ENCODE assay signal across 9 mouse cellular contexts in genomic region chr1:136325933-136326332, GRCm38 (mm10). TPM values are rescaled to one million over a fixed set of nuclear protein-coding genes. Genes with fewer than 3 reads are reported as not detected.
DNase-seq lines count a peak whose midpoint lies in the region; ATAC-seq and TF ChIP-seq lines count a peak whose summit lies in the region.
"Had no signal": no experiment of that assay in that cellular context is flagged by ENCODE, and none has a peak within 500 bp of the region (broad histone marks: within the 10 kb centered on the region; RNA-seq: fewer than 3 reads in every experiment).

No protein-coding gene starts in this region.

- TF ChIP-seq EP300 in heart, adult 2 months (IDR thresholded peaks at IDR 0.05; ENCODE audit: insufficient read depth, low read depth, low read length) = 0 out of 2 replicates have a peak, but pooled peaks have one; percentile 51

- intact Hi-C loops in heart, adult 2 months (cut with DNase I) = loop anchor here (2.0 kb wide), 1 partner anchor 19 kb away; no protein-coding TSS in a partner anchor

- peak overlapping the region; percentile 20; the same call in 1 of the 2 replicates for H3K27ac ChIP-seq in hindbrain, embryonic 13.5 days
- no peak overlapping the region for H3K27ac ChIP-seq in hindbrain, embryonic 11.5 days (ENCODE audit: low read depth, low read length)
- peak overlapping the region; percentile 39 for H3K27ac ChIP-seq in heart, adult 2 months
- H3K27ac ChIP-seq in limb, embryonic 10.5 days = peak overlapping the region; percentile 62; the same call in 1 of the 2 replicates

- H3K36me3 ChIP-seq in hindbrain, embryonic 13.5 days = peaks cover 20% of the 10 kb centered on the region
- no peaks in the 10 kb centered on the region for H3K36me3 ChIP-seq in hindbrain, embryonic 11.5 days (ENCODE audit: control insufficient read depth, insufficient read depth, low read length)
- peaks cover 7% of the 10 kb centered on the region; the same call in 1 of the 2 replicates for H3K36me3 ChIP-seq in heart, adult 2 months (ENCODE audit: control insufficient read depth, insufficient read depth, low read length)
- peaks cover 52% of the 10 kb centered on the region for H3K36me3 ChIP-seq in limb, embryonic 10.5 days

- no peaks in the 10 kb centered on the region for H3K27me3 ChIP-seq in hindbrain, embryonic 13.5 days
- H3K27me3 ChIP-seq in hindbrain, embryonic 11.5 days (ENCODE audit: control insufficient read depth, insufficient read depth, low read length) = no peaks in the 10 kb centered on the region
- H3K27me3 ChIP-seq in heart, adult 2 months (ENCODE audit: control insufficient read depth, insufficient read depth, low read length) = no peaks in the 10 kb centered on the region
- H3K27me3 ChIP-seq in limb, embryonic 10.5 days (ENCODE audit: low read depth, poor library complexity, severe bottlenecking) = no peaks in the 10 kb centered on the region

- H3K4me1 ChIP-seq in hindbrain, embryonic 13.5 days (replicated peaks) = peaks cover 7% of the 10 kb centered on the region
- H3K4me1 ChIP-seq in hindbrain, embryonic 11.5 days (replicated peaks; ENCODE audit: control insufficient read depth, insufficient read depth, low read length) = no peaks in the 10 kb centered on the region
- peaks cover 11% of the 10 kb centered on the region for H3K4me1 ChIP-seq in heart, adult 2 months (ENCODE audit: control insufficient read depth, insufficient read depth, low read length)
- H3K4me1 ChIP-seq in limb, embryonic 10.5 days = peaks cover 33% of the 10 kb centered on the region

- peaks cover 11% of the 10 kb centered on the region for H3K79me2 ChIP-seq in heart, adult 2 months (replicated peaks; ENCODE audit: control insufficient read depth, insufficient read depth, low read length)

- no peak for DNase-seq in hindbrain, embryonic 11.5 days (ENCODE audit: low spot score)
- peak; percentile 90 for DNase-seq in brain, adult 2 months (ENCODE audit: low read depth, low spot score)
- peak; percentile 32 to 55 for DNase-seq in heart, adult 2 months
- DNase-seq in limb, embryonic 10.5 days (ENCODE audit: low spot score) = no peak
- DNase-seq in left cerebral cortex, adult 9 months (ENCODE audit: low spot score in 2 of 2) = no peak
- DNase-seq in gastrocnemius, postnatal 10 days = no peak

- no peak for TF ChIP-seq CTCF in heart, adult 2 months (IDR thresholded peaks at IDR 0.05)

- H3K4me2 ChIP-seq in hindbrain, embryonic 13.5 days = no peak overlapping the region
- no peak overlapping the region for H3K4me2 ChIP-seq in hindbrain, embryonic 11.5 days (replicated peaks; ENCODE audit: low read depth, low read length)

- no peak overlapping the region for H3K4me3 ChIP-seq in hindbrain, embryonic 13.5 days
- no peak overlapping the region for H3K4me3 ChIP-seq in hindbrain, embryonic 11.5 days (ENCODE audit: low read depth, low read length)
- no peak overlapping the region; the same call in 1 of the 2 replicates for H3K4me3 ChIP-seq in heart, adult 2 months
- H3K4me3 ChIP-seq in limb, embryonic 10.5 days = no peak overlapping the region

- H3K9me3 ChIP-seq in hindbrain, embryonic 13.5 days = no peaks in the 10 kb centered on the region
- no peaks in the 10 kb centered on the region for H3K9me3 ChIP-seq in hindbrain, embryonic 11.5 days (ENCODE audit: control insufficient read depth, low read length)
- no peaks in the 10 kb centered on the region for H3K9me3 ChIP-seq in limb, embryonic 10.5 days (replicated peaks)
- H3K9me3 ChIP-seq: G1E had no signal

- WGBS in hindbrain, embryonic 13.5 days = 50% methylated on average over 4 of the region's 4 CpGs
- 55% methylated on average over 4 of the region's 4 CpGs for WGBS in hindbrain, embryonic 11.5 days
- 6% methylated on average over 4 of the region's 4 CpGs for WGBS in heart, adult 2 months
- WGBS in limb, embryonic 10.5 days = 19% methylated on average over 4 of the region's 4 CpGs

- no peak for TF ChIP-seq POLR2A in heart, adult 2 months (IDR thresholded peaks at IDR 0.05; ENCODE audit: insufficient read depth, low read depth, low read length)

- H3K9ac ChIP-seq in hindbrain, embryonic 13.5 days = no peak overlapping the region
- no peak overlapping the region for H3K9ac ChIP-seq in hindbrain, embryonic 11.5 days (ENCODE audit: low read depth, low read length)
- H3K9ac ChIP-seq in heart, adult 2 months (ENCODE audit: low read depth, low read length) = no peak overlapping the region; the same call in 1 of the 2 replicates

- no peak for ATAC-seq in hindbrain, embryonic 13.5 days (ENCODE audit: low FRiP score)
- no peak for ATAC-seq in hindbrain, embryonic 11.5 days (ENCODE audit: low FRiP score)
- no peak for ATAC-seq in erythroblast, adult 5-6 weeks (replicated peaks; ENCODE audit: low FRiP score, poor library complexity, severe bottlenecking)

RNA-seq across cellular contexts. Expression of gene Camsap2, which starts 20.0 kb away (rescaled TPM):
- polyA plus RNA-seq in hindbrain, embryonic 13.5 days (2015; fragmentation: Nextera tagmentation; extraction: Ambion mirVana) = 28.2 TPM in 2 replicates
- polyA plus RNA-seq in hindbrain, embryonic 11.5 days (2014; fragmentation: Nextera tagmentation; extraction: Ambion mirVana) = 36.7 and 40.1 TPM in 2 replicates
- 10 to 100 TPM; 21.2 to 21.3 TPM for total RNA-seq in heart, adult 2 months (2021)
- polyA plus RNA-seq in heart, adult 2 months (2012; rRNA removed) = 4.3 and 7.4 TPM in 2 replicates
- 11.6 and 11.7 TPM in 2 replicates for polyA plus RNA-seq in limb, embryonic 10.5 days (2016; fragmentation: Nextera tagmentation; extraction: Ambion mirVana)
- 23.0 and 33.6 TPM in 2 replicates for total RNA-seq in erythroblast, adult 5-6 weeks (2015; ENCODE audit: low replicate concordance)
- 53.8 and 56.0 TPM in 2 replicates for total RNA-seq in erythroblast, adult 5-6 weeks (2017; ENCODE audit: low replicate concordance)
- total RNA-seq in gastrocnemius, postnatal 10 days (2021) = 10 to 100 TPM; 17.7 to 24.2 TPM

Comparison
In these comparisons a context has a peak if more than half of its experiments do, and no peak if none do; other contexts are left out.
1. DNase-seq: peak in brain, adult 2 months (single experiment) and heart, adult 2 months (2 of 2); none in hindbrain, embryonic 11.5 days (single experiment), limb, embryonic 10.5 days (single experiment), left cerebral cortex, adult 9 months (0 of 2) and gastrocnemius, postnatal 10 days (single experiment).